Mouse (Mus musculus) thymus, postnatal 14 days (tissue): ENCODE data around the gene Pam16.
A peak's percentile ranks its signal among the peaks of the same experiment; 100 is the strongest.

Experiments
- DNase-seq: peaks from one replicate; pipeline ENCODE4 v3.0.0; 2021

Pam16 gene

GRCm38 (mm10) chr16:4607818-4608531 lies 16.8 kb downstream of the Pam16 start:
- peak; percentile 89 for DNase-seq

- DNase-seq, result no peak
These were observed 18.2 kb downstream of the Pam16 start for GRCm38 (mm10) chr16:4606431-4607084.

GRCm38 (mm10) chr16:4605514-4606131 lies 19.2 kb downstream of the Pam16 start:
- no peak for DNase-seq

GRCm38 (mm10) chr16:4604293-4604837 lies 20.4 kb downstream of the Pam16 start:
- DNase-seq, result no peak

GRCm38 (mm10) chr16:4603453-4603837 lies 21.3 kb downstream of the Pam16 start:
- no peak for DNase-seq

GRCm38 (mm10) chr16:4602766-4603452 lies 21.9 kb downstream of the Pam16 start:
- no peak for DNase-seq

GRCm38 (mm10) chr16:4602189-4602588 lies 22.6 kb downstream of the Pam16 start:
- no peak for DNase-seq

- no peak for DNase-seq
These were observed 24.0 kb downstream of the Pam16 start for GRCm38 (mm10) chr16:4600701-4601310.

GRCm38 (mm10) chr16:4599616-4600015 lies 25.2 kb downstream of the Pam16 start:
- no peak for DNase-seq

- no peak for DNase-seq
These were observed 25.8 kb downstream of the Pam16 start for GRCm38 (mm10) chr16:4598891-4599543.

GRCm38 (mm10) chr16:4598041-4598440 lies 26.7 kb downstream of the Pam16 start:
- no peak for DNase-seq

GRCm38 (mm10) chr16:4597296-4597695 lies 27.5 kb downstream of the Pam16 start:
- no peak for DNase-seq

GRCm38 (mm10) chr16:4596836-4597235 lies 28.0 kb downstream of the Pam16 start:
- DNase-seq, result no peak

- DNase-seq, result no peak
These were observed 28.6 kb downstream of the Pam16 start for GRCm38 (mm10) chr16:4596141-4596728.

- DNase-seq, result no peak
These were observed 29.2 kb downstream of the Pam16 start for GRCm38 (mm10) chr16:4595527-4595963.

- no peak for DNase-seq
These were observed 29.8 kb downstream of the Pam16 start for GRCm38 (mm10) chr16:4594814-4595526.

GRCm38 (mm10) chr16:4593971-4594813 lies 30.6 kb downstream of the Pam16 start, which contains the start of gene Glis2:
Gene Glis2 (plus strand): TSS chr16:4594713.
- DNase-seq, result peak; percentile 57

- peak; percentile 64 for DNase-seq
These were observed 31.6 kb downstream of the Pam16 start for GRCm38 (mm10) chr16:4592909-4593875.

GRCm38 (mm10) chr16:4590236-4590635 lies 34.6 kb downstream of the Pam16 start:
- no peak for DNase-seq
